Mouse (Mus musculus) testis, postnatal 14 days (tissue): ENCODE measurements around the gene Hoxd13.

Source experiments
- DNase-seq: peaks from one replicate; pipeline ENCODE4 v3.0.0; 2021; ENCODE audit warnings: low spot score

Gene Hoxd13

DNA sequence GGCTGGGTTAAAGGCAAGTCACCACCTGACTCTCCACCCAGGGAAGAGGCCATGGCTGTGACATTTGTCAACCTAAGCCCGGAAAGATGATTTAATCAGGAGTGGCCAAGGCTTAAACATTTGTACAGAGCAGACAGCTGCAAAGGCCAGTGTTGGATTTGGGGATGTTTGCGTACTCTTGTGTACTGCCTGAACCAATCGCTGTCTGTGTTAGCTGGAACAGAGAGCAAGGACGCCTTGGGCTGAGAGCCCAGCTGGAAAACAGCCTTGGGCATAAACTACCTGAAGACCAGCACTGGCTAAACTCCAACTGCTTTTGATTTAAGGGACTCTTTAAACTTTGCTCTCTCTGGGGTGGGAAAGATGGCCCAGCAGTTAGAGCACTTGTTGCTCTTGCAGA, 40.6 kb downstream of the Hoxd13 start:
- no peak for DNase-seq

DNA sequence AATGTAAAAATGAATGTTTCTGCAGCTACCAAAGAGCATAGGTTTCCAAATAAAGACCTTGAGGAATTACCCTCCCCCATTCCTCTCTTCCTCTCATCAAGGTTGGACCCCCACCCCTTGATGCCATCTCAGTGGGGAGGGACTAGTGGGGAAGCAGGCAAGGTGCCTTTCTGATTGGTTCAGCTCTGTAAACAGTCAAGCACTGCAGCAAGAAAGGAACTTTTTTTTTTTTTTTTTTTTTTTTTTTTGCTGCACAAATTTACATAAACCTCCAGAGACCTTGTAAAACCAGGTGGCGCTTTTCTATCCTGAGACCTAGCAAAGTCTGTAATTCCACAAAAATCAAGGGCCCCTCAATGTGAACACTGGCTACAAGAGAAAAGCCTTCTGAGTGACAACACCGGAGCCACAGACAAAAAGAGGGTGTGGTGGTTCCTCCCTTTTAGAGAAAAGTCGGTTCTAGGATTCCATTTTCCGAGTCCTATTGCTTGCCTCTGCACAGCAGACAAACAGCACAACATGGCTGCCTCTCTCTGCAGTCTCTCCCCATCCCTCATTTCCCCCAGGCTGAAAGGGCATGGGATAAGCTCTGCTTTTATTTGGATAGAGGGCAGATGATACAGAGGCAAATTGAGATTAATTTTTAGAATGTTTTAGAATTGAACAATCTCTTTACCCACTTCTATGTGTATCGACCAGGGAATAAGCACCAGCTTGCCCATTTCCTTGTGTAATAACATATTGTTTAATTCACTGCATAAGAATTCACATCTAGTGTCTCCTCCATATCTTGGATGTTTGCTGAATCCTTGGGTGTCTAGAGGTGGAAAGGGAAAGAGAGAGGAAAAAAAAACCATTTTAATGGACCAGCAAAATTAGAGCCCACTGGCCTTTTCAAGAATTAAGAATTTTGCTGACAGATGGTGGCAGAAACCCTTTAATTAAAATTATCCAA, 41.6 kb downstream of the Hoxd13 start:
- no peak for DNase-seq

DNA sequence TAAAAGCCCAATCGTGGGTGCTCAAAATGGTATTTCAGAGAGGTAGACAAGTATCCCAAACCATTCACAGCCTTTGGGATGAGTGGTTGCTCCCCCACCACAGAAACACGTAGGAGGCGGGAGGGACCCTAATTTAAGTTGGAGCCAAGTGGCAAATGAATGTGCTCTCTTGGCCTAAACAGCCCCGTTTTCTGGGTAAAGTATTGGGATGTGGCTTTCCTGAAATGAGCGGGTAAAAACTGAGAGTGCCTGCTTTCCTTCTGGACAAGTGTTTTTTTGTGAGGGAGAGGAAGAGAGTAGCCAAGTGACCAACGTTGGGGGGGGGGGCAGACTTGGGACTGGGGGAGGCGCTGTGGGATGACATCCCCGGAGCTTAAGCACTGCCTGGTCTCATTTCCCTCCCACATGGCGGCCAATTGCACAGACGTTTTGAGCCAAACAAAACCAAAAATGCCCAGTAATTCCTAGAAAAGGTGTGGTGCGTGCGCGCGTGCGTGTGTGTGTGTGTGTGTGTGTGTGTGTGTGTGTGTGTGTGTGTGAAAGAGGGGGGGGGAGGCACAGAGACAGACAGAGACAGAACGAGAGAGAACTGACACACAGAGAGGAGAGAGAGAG, 42.9 kb downstream of the Hoxd13 start:
- DNase-seq = no peak

DNA sequence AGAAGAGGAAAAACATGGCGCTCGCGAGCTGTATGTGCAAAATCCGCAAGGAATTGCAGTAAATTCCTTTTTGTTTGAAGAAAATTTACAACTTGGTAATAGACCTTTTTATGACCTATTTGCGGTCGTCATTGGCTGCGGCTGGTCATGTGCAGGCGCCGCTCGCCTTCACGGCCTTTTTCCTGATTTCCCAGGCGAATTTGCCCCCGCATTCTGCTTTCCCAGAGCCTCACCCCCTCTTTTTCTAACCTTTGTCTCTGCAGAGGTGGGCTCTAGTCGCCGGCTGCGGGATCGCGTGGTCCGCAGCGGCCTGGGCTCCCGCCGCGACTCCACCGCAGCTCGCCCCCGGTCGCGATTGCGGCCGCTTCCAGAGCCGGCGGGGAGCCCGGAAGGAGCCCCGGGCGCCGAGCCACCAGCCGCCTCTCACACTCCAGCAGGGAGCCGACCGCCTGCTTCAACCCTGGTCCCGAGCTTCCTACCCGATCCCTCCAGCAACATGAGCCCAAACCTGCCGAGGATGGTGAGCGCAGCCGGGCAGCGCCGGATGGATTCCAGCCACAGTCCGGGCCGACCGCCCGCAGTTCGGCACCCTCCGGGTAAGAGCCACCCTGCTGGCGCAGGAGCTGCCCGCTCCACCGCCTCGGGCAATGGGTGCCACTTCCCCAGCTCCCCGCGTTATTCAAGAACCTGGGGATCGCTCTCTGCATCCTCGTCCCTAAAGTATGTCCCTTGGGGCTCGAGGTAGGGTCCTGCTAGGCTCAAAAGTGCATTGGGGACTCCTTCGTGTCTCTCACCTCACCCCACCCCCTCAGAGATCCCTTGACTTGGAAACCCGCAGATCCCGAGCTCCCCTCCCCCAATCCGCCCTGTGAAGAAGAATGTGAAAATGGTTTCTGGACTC, 43.9 kb downstream of the Hoxd13 start, which contains the start of the genes Hoxd3 and Hoxd4:
Gene Hoxd3, plus strand, starts transcription at position 207 of the 901 bp plus-strand sequence.
Gene Hoxd4, plus strand, starts transcription at position 209 of the 901 bp plus-strand sequence.
- DNase-seq = no peak

DNA sequence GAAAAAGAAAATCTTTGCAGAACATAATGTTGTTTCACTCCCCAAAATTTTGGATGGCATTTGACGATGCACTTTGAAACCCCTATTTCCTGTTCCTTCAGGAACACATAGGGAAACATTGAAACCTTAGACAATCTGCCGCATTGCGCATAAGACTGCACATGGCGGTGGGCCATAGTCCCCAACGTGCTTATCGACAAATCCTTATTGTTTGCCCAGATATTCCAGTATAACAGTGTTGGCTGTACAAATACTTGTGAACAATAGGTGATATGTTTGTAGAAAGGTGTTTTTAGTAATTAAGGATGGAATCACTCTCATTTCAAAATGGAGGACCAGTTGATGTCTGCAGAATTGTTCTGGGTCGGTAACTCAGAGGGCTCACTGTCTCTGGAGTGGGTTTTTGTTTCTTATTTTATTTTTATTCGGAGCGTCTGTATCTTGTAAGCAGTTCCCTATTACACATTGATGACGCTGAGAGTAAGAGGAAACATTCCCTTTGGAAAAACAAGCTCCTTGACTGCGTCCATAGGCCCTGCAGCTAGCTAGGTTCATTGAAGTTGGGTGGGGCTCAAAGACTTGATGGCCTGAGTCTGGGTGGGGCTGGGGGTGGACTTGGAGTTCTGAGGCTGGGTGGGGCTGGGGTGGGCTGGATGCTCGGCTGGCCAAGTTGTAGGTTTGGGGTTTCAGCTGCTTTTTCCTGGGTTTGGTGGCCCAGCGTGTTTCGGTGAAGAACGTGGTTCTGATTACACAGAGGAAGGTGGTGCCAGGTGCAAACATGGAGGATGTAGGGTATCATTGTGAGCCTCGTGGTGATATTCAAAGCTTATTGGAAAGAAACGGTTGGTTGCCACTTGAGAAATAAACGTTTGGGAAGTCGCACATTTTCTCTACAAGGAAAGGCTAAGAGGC, 45.4 kb downstream of the Hoxd13 start:
- DNase-seq = no peak

DNA sequence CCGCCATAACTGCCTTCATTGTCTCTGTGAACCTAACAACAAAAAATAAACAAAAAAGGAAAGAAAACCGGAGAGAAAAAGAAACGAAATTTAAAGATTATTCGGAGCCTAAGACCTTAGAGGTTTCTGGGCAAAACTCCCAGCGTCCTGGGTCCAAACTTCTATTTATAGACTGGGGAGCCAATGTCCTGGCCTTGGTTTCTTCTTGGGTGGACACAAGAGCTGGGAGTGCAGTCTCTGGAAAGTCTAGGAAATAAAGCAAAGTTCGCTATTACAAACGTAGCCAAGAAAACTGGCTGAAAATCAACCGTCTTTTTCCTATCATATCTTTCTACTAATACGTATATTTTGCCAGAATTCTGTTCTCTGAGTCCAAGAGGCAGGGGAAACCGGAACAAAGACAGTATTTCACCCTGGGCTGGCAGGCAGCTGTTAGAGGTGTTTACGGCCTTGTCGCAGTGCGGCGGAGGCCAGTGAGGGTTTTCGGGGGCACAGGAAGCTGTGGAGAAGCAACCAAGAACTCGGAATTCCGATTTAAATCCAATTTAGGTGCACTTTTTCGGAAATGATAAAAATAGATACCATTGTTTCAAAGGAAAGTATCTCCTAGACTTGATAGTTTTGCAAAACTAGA, 46.2 kb downstream of the Hoxd13 start:
- no peak for DNase-seq

DNA sequence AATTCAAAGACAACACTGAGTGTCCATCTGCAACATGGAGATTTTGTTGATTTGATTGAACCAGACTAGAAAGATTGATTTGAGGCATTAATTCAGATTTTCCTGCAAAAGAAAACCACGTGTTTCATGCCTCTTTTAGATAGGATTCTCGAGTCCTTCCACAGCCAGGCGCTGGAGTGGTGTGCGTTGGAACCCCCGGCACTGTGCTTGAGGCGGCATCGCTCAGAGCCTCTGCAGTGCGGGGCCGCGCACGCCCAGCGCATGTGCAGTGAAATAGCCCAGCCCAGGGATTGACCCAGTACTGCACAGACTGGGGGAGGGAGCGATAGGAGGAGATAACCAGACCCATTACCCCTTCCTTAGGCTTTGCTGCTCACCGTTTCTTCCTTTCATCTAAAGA, 46.8 kb downstream of the Hoxd13 start:
- no peak for DNase-seq

DNA sequence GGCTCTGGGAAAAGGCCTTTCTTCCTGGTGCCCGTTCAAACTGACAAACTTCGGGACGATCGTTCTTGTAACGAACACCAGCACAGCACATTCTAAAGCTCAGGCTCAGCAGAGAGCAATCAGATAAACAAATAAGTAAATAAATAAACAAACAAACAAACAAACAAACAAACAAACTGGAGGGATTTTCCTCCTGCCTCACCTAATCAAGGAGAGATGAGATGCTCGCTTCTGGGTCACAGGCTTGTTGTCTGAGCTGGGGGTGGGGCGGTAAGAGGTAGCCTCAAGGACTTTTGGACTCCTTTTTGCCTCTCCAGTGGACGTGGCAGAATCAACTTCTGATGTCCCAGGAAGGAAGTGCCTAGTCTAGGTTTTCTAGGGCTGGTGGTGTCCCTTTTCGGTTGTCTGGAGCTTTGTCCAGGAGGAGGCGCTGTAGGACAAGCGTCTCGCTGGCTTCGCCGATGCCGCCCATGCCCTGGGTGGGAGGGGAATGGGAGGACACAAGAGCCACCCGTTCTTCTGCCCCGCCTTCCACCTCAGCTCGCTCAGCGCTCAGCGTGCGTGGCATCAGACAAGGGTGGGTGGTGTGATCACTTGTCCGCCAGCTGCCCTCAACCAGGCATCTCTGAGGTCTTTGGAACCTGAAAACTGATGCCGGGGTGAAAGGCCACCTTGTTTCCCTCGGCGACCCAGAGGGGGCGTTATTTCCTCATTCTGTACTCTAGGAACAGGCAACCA, 47.6 kb downstream of the Hoxd13 start:
- DNase-seq = peak; percentile 84

DNA sequence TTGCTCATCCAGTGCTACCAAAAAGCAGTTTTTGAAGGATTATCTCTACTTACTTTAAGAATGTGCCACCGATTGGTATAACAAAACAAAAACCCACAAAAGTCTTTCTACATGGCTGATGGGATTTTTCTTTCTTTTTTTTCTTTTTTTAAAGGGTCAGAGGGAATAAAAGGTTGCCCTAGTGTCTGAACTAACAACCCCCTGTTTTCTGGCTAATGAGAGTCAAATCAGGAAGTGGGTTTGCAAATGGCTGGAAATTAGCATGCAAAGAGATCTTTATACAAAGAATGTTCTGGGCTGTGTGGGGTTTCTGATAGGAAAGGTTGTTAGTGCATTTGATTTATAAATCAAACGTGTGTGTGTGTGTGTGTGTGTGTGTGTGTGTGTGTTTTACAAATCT, 52.3 kb downstream of the Hoxd13 start:
- no peak for DNase-seq

DNA sequence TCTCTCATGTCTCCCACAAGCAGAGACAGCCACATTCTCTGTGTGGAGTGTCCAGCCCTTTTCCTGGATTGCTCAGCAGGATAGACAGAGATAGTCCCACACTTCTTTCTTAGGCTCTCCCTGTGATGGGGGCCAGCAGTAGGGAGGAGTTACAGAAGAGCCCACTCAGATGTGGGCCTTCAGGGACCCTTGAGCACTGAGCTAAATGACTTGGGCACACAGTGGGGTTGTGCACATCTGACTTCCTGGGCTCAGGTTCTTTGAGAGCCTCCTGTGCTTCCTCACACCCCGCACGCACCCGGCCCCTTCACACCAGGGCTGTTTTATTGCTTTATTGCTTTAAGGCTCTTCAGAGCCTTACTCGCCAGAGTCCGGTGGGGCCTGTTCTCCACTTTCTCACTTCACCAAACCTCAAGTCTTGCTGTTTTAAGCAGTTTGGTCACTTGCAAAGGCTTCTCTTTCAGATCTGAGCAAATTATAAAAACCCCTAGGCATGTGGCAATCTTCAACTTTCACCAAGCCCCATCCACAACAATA, 52.9 kb downstream of the Hoxd13 start:
- DNase-seq = no peak
